Mouse (Mus musculus): ENCODE data around the gene Tdrd6. TPM values are rescaled to one million over a fixed set of nuclear protein-coding genes. Genes with fewer than 3 reads are reported as not detected.

Tdrd6 gene
- polyA plus RNA-seq, 1 experiment from 2014 or later: 0.66 TPM

DNA sequence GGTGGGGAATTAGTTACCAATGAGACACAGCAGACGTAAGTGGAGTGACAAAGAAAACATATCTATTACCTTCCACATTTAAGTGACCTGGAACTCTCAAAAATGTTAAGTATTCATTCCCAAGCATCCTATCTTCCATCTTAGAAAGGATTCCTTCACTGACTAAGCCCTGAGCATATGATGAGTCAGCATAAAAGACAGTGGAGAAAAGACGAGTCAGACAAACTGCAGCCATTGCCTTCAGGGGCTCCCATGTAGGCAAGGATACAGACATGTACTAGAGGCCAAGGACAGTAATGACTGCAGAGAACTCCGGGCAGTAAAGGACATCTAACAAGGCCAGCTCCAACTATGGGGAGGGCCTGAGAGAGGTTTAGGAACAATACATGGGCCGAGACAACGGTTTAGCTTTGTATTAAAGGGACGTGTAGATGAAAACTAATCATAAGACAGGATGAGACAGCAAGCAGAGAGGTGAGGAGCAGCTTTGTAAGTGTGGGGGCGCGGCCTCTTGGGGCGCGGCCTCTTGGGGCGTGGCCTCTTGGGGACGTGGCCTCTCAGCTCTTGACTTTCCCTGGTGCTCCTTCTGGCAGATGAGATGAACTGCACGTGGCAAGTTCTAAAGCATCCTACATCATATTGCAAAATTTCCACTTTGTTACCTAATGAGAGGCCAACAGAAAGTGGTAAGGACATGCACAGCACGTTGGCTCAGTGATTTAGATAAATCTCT, 21.4 kb upstream of the Tdrd6 start:
- Histone ChIP-seq H3K4me1 (replicated peaks; ENCODE audit: control insufficient read depth, insufficient read depth, low read length) (no peaks in the 10 kb centered on the region), H3K27ac (ENCODE audit: low read length) (no peak overlapping the region), H3K36me3 (ENCODE audit: control insufficient read depth, insufficient read depth) (peaks cover 23% of the 10 kb centered on the region), H3K27me3 (replicated peaks; ENCODE audit: control insufficient read depth, insufficient read depth, low read length) (no peaks in the 10 kb centered on the region), H3K4me3 (replicated peaks; ENCODE audit: low read length) (no peak overlapping the region), H3K9me3 (ENCODE audit: control insufficient read depth, low read length) (no peaks in the 10 kb centered on the region), H3K9ac (replicated peaks; ENCODE audit: low read depth, low read length) (no peak overlapping the region), H3K4me2 (ENCODE audit: low read length) (no peak overlapping the region)
- 71% methylated on average over 14 of the region's 14 CpGs for WGBS
- no peak for ATAC-seq

DNA sequence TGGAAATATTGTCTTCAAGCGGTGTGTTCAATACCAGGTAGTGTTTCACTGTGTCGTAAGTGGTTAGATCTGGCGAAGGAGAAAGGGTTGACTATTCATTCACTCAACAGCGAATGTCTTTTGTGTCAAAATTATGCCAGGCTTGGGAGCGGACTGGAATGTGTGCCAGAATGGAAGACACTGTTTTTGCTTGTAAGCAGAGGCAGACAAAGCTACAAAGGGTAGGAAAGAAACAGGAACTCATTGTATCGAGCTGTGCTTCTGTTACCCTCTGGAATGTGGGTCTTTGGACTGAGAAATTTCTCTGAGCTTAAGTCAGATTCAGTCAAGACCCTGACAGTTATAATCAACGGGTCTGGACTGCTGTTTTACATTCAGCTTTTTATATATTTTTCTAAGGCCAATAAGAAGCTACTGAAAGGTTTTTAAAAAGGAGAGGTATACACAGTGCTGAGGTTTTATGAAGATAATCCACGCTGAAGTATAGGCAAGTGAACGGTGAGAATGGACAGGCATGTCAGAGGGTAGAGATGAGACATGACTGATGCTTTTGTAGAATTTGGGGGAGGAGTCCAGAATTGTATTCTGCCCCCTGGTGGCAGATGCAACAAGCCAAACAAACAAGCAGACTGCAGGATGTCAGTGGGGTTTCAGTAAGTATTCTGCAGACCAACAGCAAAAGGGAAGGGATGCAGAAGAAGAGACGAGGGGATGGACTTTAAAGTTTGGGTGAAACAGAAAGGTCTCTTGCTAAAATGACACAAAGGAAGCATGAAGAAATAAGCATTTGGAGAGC, 19.7 kb upstream of the Tdrd6 start:
- Histone ChIP-seq H3K27me3 (replicated peaks; ENCODE audit: control insufficient read depth, insufficient read depth, low read length) (no peaks in the 10 kb centered on the region), H3K9me3 (ENCODE audit: control insufficient read depth, low read length) (no peaks in the 10 kb centered on the region), H3K9ac (replicated peaks; ENCODE audit: low read depth, low read length) (no peak overlapping the region), H3K4me3 (replicated peaks; ENCODE audit: low read length) (no peak overlapping the region), H3K4me1 (replicated peaks; ENCODE audit: control insufficient read depth, insufficient read depth, low read length) (no peaks in the 10 kb centered on the region), H3K27ac (ENCODE audit: low read length) (no peak overlapping the region), H3K36me3 (ENCODE audit: control insufficient read depth, insufficient read depth) (peaks cover 30% of the 10 kb centered on the region), H3K4me2 (ENCODE audit: low read length) (no peak overlapping the region)
- WGBS: 73% methylated on average over 10 of the region's 10 CpGs
- ATAC-seq: no peak

GRCm38 (mm10) chr17:43646925-43647324, 16.8 kb upstream of the Tdrd6 start:
- H3K27me3 ChIP-seq (replicated peaks; ENCODE audit: control insufficient read depth, insufficient read depth, low read length): no peaks in the 10 kb centered on the region
- H3K36me3 ChIP-seq (ENCODE audit: control insufficient read depth, insufficient read depth): peaks cover 36% of the 10 kb centered on the region
- WGBS: 48% methylated on average over 5 of the region's 5 CpGs
- no peak overlapping the region for H3K9ac ChIP-seq (replicated peaks; ENCODE audit: low read depth, low read length)
- H3K4me1 ChIP-seq (replicated peaks; ENCODE audit: control insufficient read depth, insufficient read depth, low read length): no peaks in the 10 kb centered on the region
- H3K9me3 ChIP-seq (ENCODE audit: control insufficient read depth, low read length): no peaks in the 10 kb centered on the region
- H3K4me2 ChIP-seq (ENCODE audit: low read length): no peak overlapping the region
- no peak overlapping the region for H3K4me3 ChIP-seq (replicated peaks; ENCODE audit: low read length)
- H3K27ac ChIP-seq (ENCODE audit: low read length): no peak overlapping the region
- ATAC-seq: 0 out of 2 replicates have a peak, but pooled peaks have one; percentile 29

DNA sequence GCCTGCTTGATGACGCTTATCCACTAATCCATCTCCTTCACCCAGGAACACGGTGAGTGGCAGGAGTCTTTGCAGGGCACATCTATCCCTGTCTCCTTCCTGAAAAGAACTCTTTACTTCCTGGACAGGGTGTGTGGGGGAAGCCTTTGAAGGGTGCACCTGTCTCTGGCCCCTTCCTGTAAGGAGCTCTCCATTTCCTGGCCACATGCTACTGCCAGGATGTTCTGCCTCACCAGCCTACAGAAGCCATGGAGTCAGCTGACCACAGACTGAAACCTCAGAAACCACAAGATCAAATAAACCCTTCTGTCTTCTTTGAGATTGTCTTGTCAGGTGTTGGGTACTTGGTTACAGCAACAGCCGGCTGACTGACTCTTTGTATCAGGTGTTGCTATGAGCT, 15.0 kb upstream of the Tdrd6 start:
- no peak overlapping the region for H3K4me3 ChIP-seq (replicated peaks; ENCODE audit: low read length)
- no peak overlapping the region for H3K9ac ChIP-seq (replicated peaks; ENCODE audit: low read depth, low read length)
- H3K4me2 ChIP-seq (ENCODE audit: low read length): no peak overlapping the region
- 89% methylated on average over 3 of the region's 3 CpGs for WGBS
- H3K27me3 ChIP-seq (replicated peaks; ENCODE audit: control insufficient read depth, insufficient read depth, low read length): no peaks in the 10 kb centered on the region
- peaks cover 30% of the 10 kb centered on the region for H3K36me3 ChIP-seq (ENCODE audit: control insufficient read depth, insufficient read depth)
- no peak for ATAC-seq
- no peaks in the 10 kb centered on the region for H3K9me3 ChIP-seq (ENCODE audit: control insufficient read depth, low read length)
- H3K27ac ChIP-seq (ENCODE audit: low read length): no peak overlapping the region
- H3K4me1 ChIP-seq (replicated peaks; ENCODE audit: control insufficient read depth, insufficient read depth, low read length): no peaks in the 10 kb centered on the region

DNA sequence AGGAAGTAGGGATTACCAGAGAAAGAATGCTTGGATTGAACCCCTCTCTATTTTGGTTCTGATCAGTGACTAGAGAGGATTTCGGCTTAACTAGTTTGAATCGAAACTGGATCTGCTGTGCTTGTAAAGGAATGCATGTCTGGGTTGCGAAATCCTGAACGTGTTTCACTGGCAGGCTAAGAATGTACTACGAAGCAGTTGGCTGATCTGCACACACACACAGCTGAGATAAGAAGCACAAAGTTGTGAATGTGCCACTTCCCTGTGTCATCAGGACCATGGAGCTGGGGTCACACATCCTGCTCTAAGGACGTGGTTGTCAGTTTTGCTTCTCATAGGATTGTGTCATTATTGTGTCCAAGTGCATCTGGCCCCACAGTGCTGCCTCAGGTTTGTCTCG, 14.3 kb upstream of the Tdrd6 start:
- Histone ChIP-seq H3K4me1 (replicated peaks; ENCODE audit: control insufficient read depth, insufficient read depth, low read length) (no peaks in the 10 kb centered on the region), H3K4me3 (replicated peaks; ENCODE audit: low read length) (no peak overlapping the region), H3K4me2 (ENCODE audit: low read length) (no peak overlapping the region), H3K27me3 (replicated peaks; ENCODE audit: control insufficient read depth, insufficient read depth, low read length) (no peaks in the 10 kb centered on the region), H3K9me3 (ENCODE audit: control insufficient read depth, low read length) (no peaks in the 10 kb centered on the region), H3K9ac (replicated peaks; ENCODE audit: low read depth, low read length) (no peak overlapping the region), H3K36me3 (ENCODE audit: control insufficient read depth, insufficient read depth) (peaks cover 29% of the 10 kb centered on the region), H3K27ac (ENCODE audit: low read length) (no peak overlapping the region)
- no peak for ATAC-seq
- WGBS: 82% methylated on average over 7 of the region's 7 CpGs

DNA sequence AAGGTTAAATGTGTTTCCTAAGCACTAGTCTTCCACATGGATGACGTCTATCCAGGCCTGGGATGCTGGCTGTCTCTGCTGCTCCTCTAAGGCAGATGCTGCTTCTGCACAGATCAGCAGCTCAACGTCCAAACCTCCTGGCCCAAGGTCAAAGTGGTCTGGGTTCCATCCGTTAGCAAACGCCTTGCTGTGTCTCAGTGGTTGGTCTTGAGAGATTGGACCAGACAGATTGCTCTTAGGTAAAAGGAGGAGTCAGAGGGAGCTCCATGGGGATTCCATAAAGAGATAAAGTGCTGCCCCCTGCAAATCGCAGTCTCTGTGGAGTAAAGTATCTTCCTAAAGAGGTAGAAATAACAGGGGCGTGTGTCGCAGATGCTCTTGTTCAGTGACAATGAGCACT, 13.1 kb upstream of the Tdrd6 start:
- ATAC-seq: no peak
- 86% methylated on average over 7 of the region's 7 CpGs for WGBS
- Histone ChIP-seq H3K27me3 (replicated peaks; ENCODE audit: control insufficient read depth, insufficient read depth, low read length) (no peaks in the 10 kb centered on the region), H3K27ac (ENCODE audit: low read length) (no peak overlapping the region), H3K4me1 (replicated peaks; ENCODE audit: control insufficient read depth, insufficient read depth, low read length) (no peaks in the 10 kb centered on the region), H3K9ac (replicated peaks; ENCODE audit: low read depth, low read length) (no peak overlapping the region), H3K36me3 (ENCODE audit: control insufficient read depth, insufficient read depth) (peaks cover 25% of the 10 kb centered on the region), H3K4me3 (replicated peaks; ENCODE audit: low read length) (no peak overlapping the region), H3K4me2 (ENCODE audit: low read length) (no peak overlapping the region), H3K9me3 (ENCODE audit: control insufficient read depth, low read length) (no peaks in the 10 kb centered on the region)

GRCm38 (mm10) chr17:43640825-43641224, 10.7 kb upstream of the Tdrd6 start:
- 88% methylated on average over 1 of the region's 1 CpGs for WGBS
- ATAC-seq: no peak
- H3K4me3 ChIP-seq (replicated peaks; ENCODE audit: low read length): no peak overlapping the region
- peaks cover 22% of the 10 kb centered on the region for H3K36me3 ChIP-seq (ENCODE audit: control insufficient read depth, insufficient read depth)
- H3K9ac ChIP-seq (replicated peaks; ENCODE audit: low read depth, low read length): no peak overlapping the region
- H3K4me1 ChIP-seq (replicated peaks; ENCODE audit: control insufficient read depth, insufficient read depth, low read length): no peaks in the 10 kb centered on the region
- no peaks in the 10 kb centered on the region for H3K9me3 ChIP-seq (ENCODE audit: control insufficient read depth, low read length)
- no peak overlapping the region for H3K27ac ChIP-seq (ENCODE audit: low read length)
- H3K27me3 ChIP-seq (replicated peaks; ENCODE audit: control insufficient read depth, insufficient read depth, low read length): no peaks in the 10 kb centered on the region
- H3K4me2 ChIP-seq (ENCODE audit: low read length): no peak overlapping the region

- H3K36me3 ChIP-seq (ENCODE audit: control insufficient read depth, insufficient read depth): peaks cover 6% of the 10 kb centered on the region
- no peaks in the 10 kb centered on the region for H3K9me3 ChIP-seq (ENCODE audit: control insufficient read depth, low read length)
- no peaks in the 10 kb centered on the region for H3K27me3 ChIP-seq (replicated peaks; ENCODE audit: control insufficient read depth, insufficient read depth, low read length)
- H3K4me3 ChIP-seq (replicated peaks; ENCODE audit: low read length): no peak overlapping the region
- H3K4me1 ChIP-seq (replicated peaks; ENCODE audit: control insufficient read depth, insufficient read depth, low read length): no peaks in the 10 kb centered on the region
- ATAC-seq: no peak
- no peak overlapping the region for H3K4me2 ChIP-seq (ENCODE audit: low read length)
- H3K9ac ChIP-seq (replicated peaks; ENCODE audit: low read depth, low read length): no peak overlapping the region
- H3K27ac ChIP-seq (ENCODE audit: low read length): no peak overlapping the region
- 98% methylated on average over 4 of the region's 4 CpGs for WGBS
Measured at GRCm38 (mm10) chr17:43637146-43637545, 7.0 kb upstream of the Tdrd6 start.

DNA sequence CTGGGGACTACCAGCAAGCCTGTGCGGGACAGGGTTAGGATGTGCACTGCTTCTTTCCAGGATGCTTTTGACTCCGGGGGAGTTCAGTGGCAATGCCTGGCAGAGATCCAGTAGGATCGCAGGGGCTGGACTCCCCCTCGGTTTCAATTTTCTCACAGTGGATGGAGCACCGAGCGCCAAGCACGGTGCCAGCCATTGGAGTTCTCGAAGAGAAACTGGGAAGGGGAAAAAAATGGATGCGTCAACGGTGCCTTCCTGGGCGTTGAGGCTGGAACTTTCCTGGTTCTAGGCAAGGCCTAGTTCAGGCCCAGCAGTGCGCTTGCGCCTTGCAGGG, 295 bp upstream of the Tdrd6 start:
- peak overlapping the region; percentile 60; the same call in 1 of the 2 replicates for H3K9ac ChIP-seq (replicated peaks; ENCODE audit: low read depth, low read length)
- WGBS: 43% methylated on average over 13 of the region's 13 CpGs

More for the DNA sequence above, 295 bp upstream of the Tdrd6 start:
- Histone ChIP-seq H3K4me2 (ENCODE audit: low read length) (peak overlapping the region; percentile 90), H3K4me1 (replicated peaks; ENCODE audit: control insufficient read depth, insufficient read depth, low read length) (peaks cover 14% of the 10 kb centered on the region), H3K27me3 (replicated peaks; ENCODE audit: control insufficient read depth, insufficient read depth, low read length) (peaks cover 16% of the 10 kb centered on the region), H3K27ac (ENCODE audit: low read length) (no peak overlapping the region), H3K4me3 (replicated peaks; ENCODE audit: low read length) (peak overlapping the region; percentile 51), H3K9me3 (ENCODE audit: control insufficient read depth, low read length) (peaks cover 4% of the 10 kb centered on the region; the same call in 1 of the 2 replicates), H3K36me3 (ENCODE audit: control insufficient read depth, insufficient read depth) (no peaks in the 10 kb centered on the region)
- ATAC-seq: peak; percentile 32; the same call in 1 of the 2 replicates

All from forebrain, embryonic 16.5 days (tissue).